Mouse (Mus musculus): ENCODE results near the gene Gm33543.

GRCm38 (mm10) chr10:95777701-95778320 lies 64.9 kb downstream of the Gm33543 start:
- TF ChIP-seq GATA1 (IDR thresholded peaks at IDR 0.05; ENCODE audit: borderline replicate concordance, low read length) (no peak), FLI1 (IDR thresholded peaks at IDR 0.05; ENCODE audit: low read length) (no peak)

All from megakaryocyte, embryonic 14.5 days (primary cell).